Mouse (Mus musculus): ENCODE results near the gene Trim14. TPM values are rescaled to one million over a fixed set of nuclear protein-coding genes. Genes with fewer than 3 reads are reported as not detected.
"Not testable (repeated sequence)": the region's sequence is repeated elsewhere in the genome, so short reads cannot be mapped to it uniquely, and the experiment has no call there.

Gene Trim14
- polyA plus RNA-seq, 1 experiment from 2014 or later = 14.1 TPM

DNA sequence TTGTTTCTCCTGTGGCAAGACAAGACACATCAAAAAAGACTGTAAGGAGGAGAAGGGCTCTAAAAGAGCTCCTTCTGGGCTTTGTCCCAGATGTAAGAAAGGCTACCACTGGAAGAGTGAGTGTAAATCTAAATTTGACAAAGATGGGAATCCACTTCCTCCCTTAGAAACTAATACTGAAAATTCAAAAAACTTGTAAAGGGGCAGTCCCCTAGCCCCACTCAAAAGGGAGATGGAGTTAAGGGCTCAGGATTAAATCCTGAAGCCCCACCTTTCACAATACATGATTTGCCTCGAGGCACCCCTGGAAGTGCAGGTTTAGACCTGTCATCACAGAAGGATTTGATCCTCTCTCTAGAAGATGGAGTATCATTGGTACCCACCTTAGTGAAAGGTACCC, 42.3 kb upstream of the Trim14 start:
- Histone ChIP-seq H3K4me3 (ENCODE audit: low read depth, low read length) (no peak overlapping the region), H3K9ac (replicated peaks) (no peak overlapping the region), H3K9me3 (ENCODE audit: low read length) (no peaks in the 10 kb centered on the region), H3K27ac (ENCODE audit: low read depth) (no peak overlapping the region), H3K4me2 (ENCODE audit: low read depth, low read length) (no peak overlapping the region), H3K36me3 (replicated peaks; ENCODE audit: insufficient read depth, low read length) (no peaks in the 10 kb centered on the region), H3K27me3 (ENCODE audit: insufficient read depth, low read length) (no peaks in the 10 kb centered on the region), H3K4me1 (ENCODE audit: insufficient read depth) (peaks cover 9% of the 10 kb centered on the region; the same call in 1 of the 2 replicates)
- no peak for ATAC-seq
- no peak for TF ChIP-seq CTCF (IDR thresholded peaks at IDR 0.05; ENCODE audit: low read depth)
- no peak for TF ChIP-seq EP300 (IDR thresholded peaks at IDR 0.05; ENCODE audit: low read depth)
- 67% methylated on average over 1 of the region's 1 CpGs for WGBS (ENCODE audit: insufficient replicate concordance)
- no peak for DNase-seq

GRCm38 (mm10) chr4:46575509-46576284, 39.8 kb upstream of the Trim14 start:
- H3K4me1 ChIP-seq (ENCODE audit: insufficient read depth); H3K4me3 ChIP-seq (ENCODE audit: low read depth, low read length); H3K9ac ChIP-seq (replicated peaks); H3K27ac ChIP-seq (ENCODE audit: low read depth); H3K9me3 ChIP-seq (ENCODE audit: low read length); H3K36me3 ChIP-seq (replicated peaks; ENCODE audit: insufficient read depth, low read length); DNase-seq; H3K27me3 ChIP-seq (ENCODE audit: insufficient read depth, low read length); H3K4me2 ChIP-seq (ENCODE audit: low read depth, low read length); ATAC-seq: not testable (repeated sequence)
- WGBS (ENCODE audit: insufficient replicate concordance) = 48% methylated on average over 6 of the region's 10 CpGs

DNA sequence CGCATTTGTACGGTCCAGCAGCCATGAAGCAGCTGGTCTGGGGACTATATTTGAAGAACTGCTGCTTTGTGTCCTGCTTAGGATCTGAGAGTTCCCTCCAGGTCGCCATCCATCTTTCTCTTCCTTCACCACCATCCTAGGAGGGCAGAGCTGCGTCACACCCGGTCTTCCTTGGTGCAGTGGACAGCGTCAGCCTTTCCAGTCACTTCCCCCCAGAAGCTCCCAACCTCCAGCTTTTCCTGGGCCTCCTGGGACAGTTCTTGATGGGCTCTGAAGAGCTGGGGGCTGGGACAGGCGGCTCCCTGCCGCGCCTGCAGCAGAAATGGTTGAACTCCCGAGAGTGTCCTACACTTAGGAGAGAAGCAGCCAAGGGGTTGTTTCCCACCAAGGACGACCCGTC, 38.9 kb upstream of the Trim14 start:
- Histone ChIP-seq H3K27ac (ENCODE audit: low read depth) (peak overlapping the region; percentile 72), H3K4me3 (ENCODE audit: low read depth, low read length) (no peak overlapping the region), H3K4me1 (ENCODE audit: insufficient read depth) (peaks cover 9% of the 10 kb centered on the region; the same call in 1 of the 2 replicates), H3K9me3 (ENCODE audit: low read length) (no peaks in the 10 kb centered on the region), H3K9ac (replicated peaks) (no peak overlapping the region), H3K4me2 (ENCODE audit: low read depth, low read length) (peak overlapping the region; percentile 45), H3K27me3 (ENCODE audit: insufficient read depth, low read length) (no peaks in the 10 kb centered on the region), H3K36me3 (replicated peaks; ENCODE audit: insufficient read depth, low read length) (no peaks in the 10 kb centered on the region)
- no peak for TF ChIP-seq CTCF (IDR thresholded peaks at IDR 0.05; ENCODE audit: low read depth)
- TF ChIP-seq EP300 (IDR thresholded peaks at IDR 0.05; ENCODE audit: low read depth) = no peak
- WGBS (ENCODE audit: insufficient replicate concordance) = 31% methylated on average over 10 of the region's 12 CpGs
- no peak for ATAC-seq
- DNase-seq = no peak

GRCm38 (mm10) chr4:46574024-46574753, 38.2 kb upstream of the Trim14 start:
- Histone ChIP-seq H3K9me3 (ENCODE audit: low read length) (no peaks in the 10 kb centered on the region), H3K27me3 (ENCODE audit: insufficient read depth, low read length) (no peaks in the 10 kb centered on the region), H3K4me1 (ENCODE audit: insufficient read depth) (peaks cover 9% of the 10 kb centered on the region; the same call in 1 of the 2 replicates), H3K27ac (ENCODE audit: low read depth) (peak overlapping the region; percentile 72), H3K4me3 (ENCODE audit: low read depth, low read length) (no peak overlapping the region), H3K4me2 (ENCODE audit: low read depth, low read length) (peak overlapping the region; percentile 45; the same call in 1 of the 2 replicates), H3K9ac (replicated peaks) (no peak overlapping the region), H3K36me3 (replicated peaks; ENCODE audit: insufficient read depth, low read length) (no peaks in the 10 kb centered on the region)
- DNase-seq = no peak
- no peak for TF ChIP-seq CTCF (IDR thresholded peaks at IDR 0.05; ENCODE audit: low read depth)
- no peak for TF ChIP-seq EP300 (IDR thresholded peaks at IDR 0.05; ENCODE audit: low read depth)
- 36% methylated on average over 9 of the region's 9 CpGs for WGBS (ENCODE audit: insufficient replicate concordance)
- no peak for ATAC-seq

DNA sequence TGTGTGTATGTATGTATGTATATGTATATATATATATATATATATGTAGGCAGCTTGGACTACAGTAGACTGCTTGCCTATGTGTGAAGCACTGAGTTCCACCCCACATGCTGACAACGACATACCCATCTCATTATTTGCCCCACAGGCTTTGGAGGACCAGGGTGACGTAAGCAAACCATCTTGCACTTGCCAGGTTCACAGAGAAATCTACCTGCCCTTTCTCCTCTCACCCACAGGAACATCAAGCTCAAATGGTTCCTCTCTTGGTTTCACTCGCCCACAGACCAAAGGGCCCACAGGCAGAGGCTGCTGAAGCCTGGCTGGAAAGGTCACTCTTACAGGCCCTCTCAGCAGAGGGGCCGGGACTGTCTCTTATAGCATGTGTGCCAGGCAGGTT, 36.7 kb upstream of the Trim14 start:
- TF ChIP-seq EP300 (IDR thresholded peaks at IDR 0.05; ENCODE audit: low read depth) (no peak), CTCF (IDR thresholded peaks at IDR 0.05; ENCODE audit: low read depth) (no peak)
- Histone ChIP-seq H3K4me3 (ENCODE audit: low read depth, low read length) (no peak overlapping the region), H3K27me3 (ENCODE audit: insufficient read depth, low read length) (no peaks in the 10 kb centered on the region), H3K27ac (ENCODE audit: low read depth) (no peak overlapping the region), H3K36me3 (replicated peaks; ENCODE audit: insufficient read depth, low read length) (no peaks in the 10 kb centered on the region), H3K4me1 (ENCODE audit: insufficient read depth) (peaks cover 9% of the 10 kb centered on the region; the same call in 1 of the 2 replicates), H3K4me2 (ENCODE audit: low read depth, low read length) (no peak overlapping the region), H3K9ac (replicated peaks) (no peak overlapping the region), H3K9me3 (ENCODE audit: low read length) (no peaks in the 10 kb centered on the region)
- ATAC-seq (no peak), DNase-seq (no peak)
- 70% methylated on average over 4 of the region's 4 CpGs for WGBS (ENCODE audit: insufficient replicate concordance)

GRCm38 (mm10) chr4:46571744-46572143, 35.8 kb upstream of the Trim14 start:
- Histone ChIP-seq H3K9ac (replicated peaks) (no peak overlapping the region), H3K36me3 (replicated peaks; ENCODE audit: insufficient read depth, low read length) (no peaks in the 10 kb centered on the region), H3K9me3 (ENCODE audit: low read length) (no peaks in the 10 kb centered on the region), H3K4me3 (ENCODE audit: low read depth, low read length) (no peak overlapping the region), H3K27ac (ENCODE audit: low read depth) (no peak overlapping the region), H3K4me2 (ENCODE audit: low read depth, low read length) (no peak overlapping the region), H3K27me3 (ENCODE audit: insufficient read depth, low read length) (no peaks in the 10 kb centered on the region), H3K4me1 (ENCODE audit: insufficient read depth) (peaks cover 13% of the 10 kb centered on the region; the same call in 1 of the 2 replicates)
- ATAC-seq (no peak), DNase-seq (no peak)
- 87% methylated on average over 9 of the region's 9 CpGs for WGBS (ENCODE audit: insufficient replicate concordance)
- TF ChIP-seq CTCF (IDR thresholded peaks at IDR 0.05; ENCODE audit: low read depth) = no peak
- no peak for TF ChIP-seq EP300 (IDR thresholded peaks at IDR 0.05; ENCODE audit: low read depth)
